Mouse (Mus musculus): ENCODE results near the gene Olfr94. TPM values are rescaled to one million over a fixed set of nuclear protein-coding genes. Genes with fewer than 3 reads are reported as not detected.
"Not testable (repeated sequence)": the region's sequence is repeated elsewhere in the genome, so short reads cannot be mapped to it uniquely, and the experiment has no call there.

The Olfr94 gene
- not detected in 2 replicates for polyA plus RNA-seq (2012; rRNA removed)

- WGBS: 76% methylated on average over 2 of the region's 2 CpGs
Observed at GRCm38 (mm10) chr17:37200894-37201293, at the start of gene Olfr94. Olfr94 (minus strand) TSS chr17:37200994.

GRCm38 (mm10) chr17:37250544-37250943 is 49.8 kb upstream of the Olfr94 start:
- no peaks in the 10 kb centered on the region for H3K4me1 ChIP-seq (ENCODE audit: control insufficient read depth, insufficient read depth, insufficient read length, low read length)
- no peaks in the 10 kb centered on the region for H3K27me3 ChIP-seq (ENCODE audit: control insufficient read depth, insufficient read depth, low read length)
- no peak overlapping the region for H3K27ac ChIP-seq (ENCODE audit: insufficient read depth, low read depth, low read length)
- no peak overlapping the region for H3K4me3 ChIP-seq (ENCODE audit: low read depth, low read length)
- TF ChIP-seq CTCF (IDR thresholded peaks at IDR 0.05; ENCODE audit: extremely low read depth, insufficient read length, insufficient replicate concordance, low read depth, low read length): no peak
- no peak for TF ChIP-seq POLR2A (IDR thresholded peaks at IDR 0.05; ENCODE audit: low read depth, low read length)
- no peaks in the 10 kb centered on the region for H3K36me3 ChIP-seq (ENCODE audit: control insufficient read depth, insufficient read depth, low read length)
- WGBS: 16% methylated on average over 1 of the region's 1 CpGs

More at GRCm38 (mm10) chr17:37200894-37201293, at the start of gene Olfr94:
- Histone ChIP-seq H3K27ac (ENCODE audit: insufficient read depth, low read depth, low read length) (no peak within 1 kb of the TSS), H3K27me3 (ENCODE audit: control insufficient read depth, insufficient read depth, low read length) (no peaks in the 10 kb centered on the region), H3K36me3 (ENCODE audit: control insufficient read depth, insufficient read depth, low read length) (no peaks in the 10 kb centered on the region), H3K4me1 (ENCODE audit: control insufficient read depth, insufficient read depth, insufficient read length, low read length) (peaks cover 8% of the 10 kb centered on the region), H3K4me3 (ENCODE audit: low read depth, low read length) (no peak within 1 kb of the TSS)
- no peak for TF ChIP-seq POLR2A (IDR thresholded peaks at IDR 0.05; ENCODE audit: low read depth, low read length)
- no peak for TF ChIP-seq CTCF (IDR thresholded peaks at IDR 0.05; ENCODE audit: extremely low read depth, insufficient read length, insufficient replicate concordance, low read depth, low read length)

- H3K36me3 ChIP-seq (ENCODE audit: control insufficient read depth, insufficient read depth, low read length): no peaks in the 10 kb centered on the region
- no peak overlapping the region for H3K27ac ChIP-seq (ENCODE audit: insufficient read depth, low read depth, low read length)
- no peak overlapping the region for H3K4me3 ChIP-seq (ENCODE audit: low read depth, low read length)
- H3K27me3 ChIP-seq (ENCODE audit: control insufficient read depth, insufficient read depth, low read length): no peaks in the 10 kb centered on the region
- no peak for TF ChIP-seq CTCF (IDR thresholded peaks at IDR 0.05; ENCODE audit: extremely low read depth, insufficient read length, insufficient replicate concordance, low read depth, low read length)
- TF ChIP-seq POLR2A (IDR thresholded peaks at IDR 0.05; ENCODE audit: low read depth, low read length): no peak
- H3K4me1 ChIP-seq (ENCODE audit: control insufficient read depth, insufficient read depth, insufficient read length, low read length): no peaks in the 10 kb centered on the region
Observed at GRCm38 (mm10) chr17:37249460-37249859, 48.7 kb upstream of the Olfr94 start.

- 26% methylated on average over 5 of the region's 5 CpGs for WGBS
- no peak for TF ChIP-seq POLR2A (IDR thresholded peaks at IDR 0.05; ENCODE audit: low read depth, low read length)
- no peak for TF ChIP-seq CTCF (IDR thresholded peaks at IDR 0.05; ENCODE audit: extremely low read depth, insufficient read length, insufficient replicate concordance, low read depth, low read length)
Observed at GRCm38 (mm10) chr17:37246715-37247114, 45.9 kb upstream of the Olfr94 start.

GRCm38 (mm10) chr17:37242198-37242597 is 41.4 kb upstream of the Olfr94 start:
- H3K4me3 ChIP-seq (ENCODE audit: low read depth, low read length): no peak overlapping the region
- no peaks in the 10 kb centered on the region for H3K27me3 ChIP-seq (ENCODE audit: control insufficient read depth, insufficient read depth, low read length)
- no peaks in the 10 kb centered on the region for H3K4me1 ChIP-seq (ENCODE audit: control insufficient read depth, insufficient read depth, insufficient read length, low read length)
- no peak overlapping the region for H3K27ac ChIP-seq (ENCODE audit: insufficient read depth, low read depth, low read length)
- TF ChIP-seq POLR2A (IDR thresholded peaks at IDR 0.05; ENCODE audit: low read depth, low read length) (no peak), CTCF (IDR thresholded peaks at IDR 0.05; ENCODE audit: extremely low read depth, insufficient read length, insufficient replicate concordance, low read depth, low read length) (no peak)
- no peaks in the 10 kb centered on the region for H3K36me3 ChIP-seq (ENCODE audit: control insufficient read depth, insufficient read depth, low read length)
- WGBS: 11% methylated on average over 3 of the region's 3 CpGs

More at GRCm38 (mm10) chr17:37246715-37247114, 45.9 kb upstream of the Olfr94 start:
- Histone ChIP-seq H3K4me3 (ENCODE audit: low read depth, low read length) (peak overlapping the region; percentile 29), H3K27me3 (ENCODE audit: control insufficient read depth, insufficient read depth, low read length) (no peaks in the 10 kb centered on the region), H3K4me1 (ENCODE audit: control insufficient read depth, insufficient read depth, insufficient read length, low read length) (no peaks in the 10 kb centered on the region), H3K27ac (ENCODE audit: insufficient read depth, low read depth, low read length) (no peak overlapping the region), H3K36me3 (ENCODE audit: control insufficient read depth, insufficient read depth, low read length) (no peaks in the 10 kb centered on the region)

GRCm38 (mm10) chr17:37237230-37237629 is 36.4 kb upstream of the Olfr94 start, which contains the start of gene Olfr97:
Olfr97 (minus strand) TSS chr17:37237330.
- not testable (repeated sequence) for H3K27ac ChIP-seq (ENCODE audit: insufficient read depth, low read depth, low read length); H3K4me1 ChIP-seq (ENCODE audit: control insufficient read depth, insufficient read depth, insufficient read length, low read length); H3K27me3 ChIP-seq (ENCODE audit: control insufficient read depth, insufficient read depth, low read length); H3K4me3 ChIP-seq (ENCODE audit: low read depth, low read length); H3K36me3 ChIP-seq (ENCODE audit: control insufficient read depth, insufficient read depth, low read length)
- 93% methylated on average over 2 of the region's 2 CpGs for WGBS

- H3K36me3 ChIP-seq (ENCODE audit: control insufficient read depth, insufficient read depth, low read length): no peaks in the 10 kb centered on the region
- H3K27ac ChIP-seq (ENCODE audit: insufficient read depth, low read depth, low read length): no peak overlapping the region
- H3K27me3 ChIP-seq (ENCODE audit: control insufficient read depth, insufficient read depth, low read length): no peaks in the 10 kb centered on the region
- 16% methylated on average over 1 of the region's 1 CpGs for WGBS
- no peak overlapping the region for H3K4me3 ChIP-seq (ENCODE audit: low read depth, low read length)
- H3K4me1 ChIP-seq (ENCODE audit: control insufficient read depth, insufficient read depth, insufficient read length, low read length): no peaks in the 10 kb centered on the region
- TF ChIP-seq POLR2A (IDR thresholded peaks at IDR 0.05; ENCODE audit: low read depth, low read length) (no peak), CTCF (IDR thresholded peaks at IDR 0.05; ENCODE audit: extremely low read depth, insufficient read length, insufficient replicate concordance, low read depth, low read length) (no peak)
Observed at GRCm38 (mm10) chr17:37221879-37222278, 21.1 kb upstream of the Olfr94 start.

GRCm38 (mm10) chr17:37219846-37220245 is 19.1 kb upstream of the Olfr94 start, which contains the start of gene Olfr96:
Olfr96 (plus strand) TSS chr17:37220146.
- H3K27me3 ChIP-seq (ENCODE audit: control insufficient read depth, insufficient read depth, low read length): no peaks in the 10 kb centered on the region
- H3K27ac ChIP-seq (ENCODE audit: insufficient read depth, low read depth, low read length): no peak within 1 kb of the TSS
- H3K4me1 ChIP-seq (ENCODE audit: control insufficient read depth, insufficient read depth, insufficient read length, low read length): no peaks in the 10 kb centered on the region
- 65% methylated on average over 4 of the region's 4 CpGs for WGBS
- H3K4me3 ChIP-seq (ENCODE audit: low read depth, low read length): no peak within 1 kb of the TSS
- TF ChIP-seq CTCF (IDR thresholded peaks at IDR 0.05; ENCODE audit: extremely low read depth, insufficient read length, insufficient replicate concordance, low read depth, low read length): no peak
- no peak for TF ChIP-seq POLR2A (IDR thresholded peaks at IDR 0.05; ENCODE audit: low read depth, low read length)
- no peaks in the 10 kb centered on the region for H3K36me3 ChIP-seq (ENCODE audit: control insufficient read depth, insufficient read depth, low read length)
